Mouse (Mus musculus) neutrophil, adult 5-6 weeks (primary cell): Measurements from ENCODE around the gene Rhox2e. TPM values are rescaled to one million over a fixed set of nuclear protein-coding genes. Genes with fewer than 3 reads are reported as not detected.
"Not testable (repeated sequence)": the region's sequence is repeated elsewhere in the genome, so short reads cannot be mapped to it uniquely, and the experiment has no call there.

Experiments used
- ATAC-seq: fragments of 151-379, 151-347 bp; 2 replicates; pipeline ENCODE4 v1.8.0; 2017; ENCODE audit warnings: mild to moderate bottlenecking, moderate TSS enrichment; ENCODE audit not compliant: insufficient number of reproducible peaks, poor library complexity, low FRiP score, severe bottlenecking; ENCODE audit errors: extremely low read depth
- total RNA-seq: library from RNA; stranded (forward); fragments of 200-1000 nt; gene quantifications from 2 replicates; pipeline ENCODE4 v1.2.3, GENCODE M21; 2017

Gene Rhox2e
- total RNA-seq: not detected in 2 replicates

DNA sequence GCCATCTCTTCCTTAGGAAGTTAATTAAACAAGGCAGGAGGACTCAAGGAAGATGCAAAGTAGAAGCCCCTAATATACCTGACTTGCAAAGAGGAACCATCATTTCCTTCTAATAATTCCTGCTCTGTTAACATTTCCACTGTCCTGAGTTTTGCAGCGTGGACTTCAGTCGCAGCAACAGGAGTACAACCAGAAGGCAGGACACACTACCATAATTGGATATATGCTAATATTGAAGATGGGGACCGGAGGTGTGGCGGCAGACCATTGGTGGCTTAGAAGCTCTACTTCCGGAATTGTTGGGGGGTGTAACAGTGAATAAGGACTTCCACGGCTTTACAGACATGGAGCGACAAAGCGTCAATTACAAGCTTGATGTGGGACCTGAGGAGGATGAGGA is at the start of gene Rhox2e:
Gene Rhox2e (plus strand): TSS at position 301 of the 400 bp plus-strand sequence.
- ATAC-seq: not testable (repeated sequence)

GRCm38 (mm10) chrX:37514059-37514458 is 16.2 kb upstream of the Rhox2e start, which contains the start of gene Rhox4d:
Gene Rhox4d (plus strand): TSS chrX:37514359.
- not testable (repeated sequence) for ATAC-seq

DNA sequence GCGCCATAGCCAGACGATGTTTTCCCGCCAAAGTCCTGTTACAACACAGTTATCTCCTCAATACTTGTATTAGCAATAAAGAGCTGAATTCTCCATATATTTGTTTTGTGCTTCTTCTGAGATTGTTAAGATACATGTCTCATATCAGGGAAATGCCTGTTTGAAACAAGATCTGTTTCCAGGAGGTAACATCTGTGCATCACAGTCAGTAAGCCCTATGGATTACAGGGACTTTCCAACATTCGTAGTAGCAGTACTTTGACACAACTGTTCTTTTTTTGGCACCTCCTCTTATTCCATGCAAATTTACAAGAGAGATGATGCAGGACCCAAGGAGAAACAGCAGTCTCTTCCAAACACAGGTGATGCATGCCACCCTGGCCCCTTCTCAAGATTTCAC is 11.5 kb downstream of the Rhox2e start, which contains the start of gene Rhox3e:
Gene Rhox3e (plus strand): TSS at position 301 of the 400 bp plus-strand sequence.
- ATAC-seq: not testable (repeated sequence)

DNA sequence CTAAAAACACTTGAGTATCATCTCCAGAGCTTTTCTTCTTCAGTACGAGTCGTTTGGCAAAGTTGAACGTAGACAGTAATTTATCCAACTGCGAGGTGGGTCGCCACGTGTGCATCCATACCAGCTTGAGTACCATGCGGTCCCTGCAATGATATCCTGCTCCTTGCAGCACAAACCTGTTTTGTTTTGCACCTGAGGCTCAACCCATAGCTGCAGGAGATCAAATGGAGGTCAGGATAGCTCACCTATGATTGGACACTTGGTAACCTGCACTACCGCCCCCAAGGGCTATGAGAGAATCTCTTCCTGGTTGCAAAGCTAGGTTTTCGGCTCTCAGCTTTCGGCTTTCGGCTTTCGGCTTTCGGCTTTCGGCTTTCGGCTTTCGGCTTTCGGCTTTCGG is 26.9 kb downstream of the Rhox2e start, which contains the start of gene Rhox4e:
Gene Rhox4e (plus strand): TSS at position 301 of the 400 bp plus-strand sequence.
- not testable (repeated sequence) for ATAC-seq

- not testable (repeated sequence) for ATAC-seq
These were observed 40.9 kb downstream of the Rhox2e start, which contains the start of gene Rhox2f for GRCm38 (mm10) chrX:37571105-37571504. Gene Rhox2f (plus strand): TSS chrX:37571405.

- ATAC-seq: not testable (repeated sequence)
These were observed 42.4 kb downstream of the Rhox2e start for GRCm38 (mm10) chrX:37572638-37573037.

GRCm38 (mm10) chrX:37580692-37581091 is 50.4 kb downstream of the Rhox2e start, which contains the start of gene Rhox3f:
Gene Rhox3f (plus strand): TSS chrX:37580992.
- not testable (repeated sequence) for ATAC-seq

Other genes starting within 250 kb of the Rhox2e start
- gene Rhox3a2, start 150.4 kb upstream of the Rhox2e start, total RNA-seq: not detected in 2 replicates
- not detected in 2 replicates for gene Rhox4a2, start 139.6 kb upstream of the Rhox2e start, total RNA-seq
- gene Rhox2b, start 118.4 kb upstream of the Rhox2e start, total RNA-seq: not detected in 2 replicates
- gene Rhox4b, start 98.0 kb upstream of the Rhox2e start, total RNA-seq: not detected in 2 replicates
- gene Rhox2c, start 76.8 kb upstream of the Rhox2e start, total RNA-seq: not detected in 2 replicates
- not detected in 2 replicates for gene Rhox3c, start 71.9 kb upstream of the Rhox2e start, total RNA-seq
- not detected in 2 replicates for gene Rhox4c, start 50.1 kb upstream of the Rhox2e start, total RNA-seq
- gene Rhox2d, start 37.0 kb upstream of the Rhox2e start, total RNA-seq: not detected in 2 replicates
- gene Rhox4d, start 16.1 kb upstream of the Rhox2e start, total RNA-seq: not detected in 2 replicates
- gene Rhox3e, start 11.6 kb downstream of the Rhox2e start, total RNA-seq: not detected in 2 replicates
- gene Rhox4e, start 27.0 kb downstream of the Rhox2e start, total RNA-seq: not detected in 2 replicates
- gene Rhox2f, start 41.0 kb downstream of the Rhox2e start, total RNA-seq: not detected in 2 replicates
- not detected in 2 replicates for gene Rhox3f, start 50.5 kb downstream of the Rhox2e start, total RNA-seq
- gene Rhox4f, start 77.3 kb downstream of the Rhox2e start, total RNA-seq: not detected in 2 replicates
- not detected in 2 replicates for gene Rhox3g, start 98.2 kb downstream of the Rhox2e start, total RNA-seq
- not detected in 2 replicates for gene Rhox2g, start 113.0 kb downstream of the Rhox2e start, total RNA-seq
- not detected in 2 replicates for gene Rhox4g, start 120.9 kb downstream of the Rhox2e start, total RNA-seq
- not detected in 2 replicates for gene Rhox3h, start 138.3 kb downstream of the Rhox2e start, total RNA-seq
- not detected in 2 replicates for gene Rhox2h, start 142.8 kb downstream of the Rhox2e start, total RNA-seq